Mouse (Mus musculus) cerebellum, adult 9-11 months (tissue): ENCODE measurements around the gene Hist1h3i.
"Not testable (repeated sequence)": the region's sequence is repeated elsewhere in the genome, so short reads cannot be mapped to it uniquely, and the experiment has no call there.

ENCODE experiments used
- DNase-seq: peaks from one replicate; pipeline ENCODE4 v3.0.0; 2022

Hist1h3i gene

GRCm38 (mm10) chr13:21783255-21783617 lies at the start of gene Hist1h3i:
TSS of gene Hist1h3i (minus strand) at chr13:21783370.
- peak; percentile 75 for DNase-seq

- peak; percentile 37 for DNase-seq
These were observed 48.5 kb upstream of the Hist1h3i start, which contains the start of gene Hist1h4n for GRCm38 (mm10) chr13:21831418-21832394. TSS of gene Hist1h4n (minus strand) at chr13:21832196.

- DNase-seq: no peak
These were observed 47.2 kb upstream of the Hist1h3i start for GRCm38 (mm10) chr13:21830344-21830743.

- no peak for DNase-seq
These were observed 45.3 kb upstream of the Hist1h3i start for GRCm38 (mm10) chr13:21828511-21828910.

GRCm38 (mm10) chr13:21820082-21820890 lies 37.1 kb upstream of the Hist1h3i start:
- not testable (repeated sequence) for DNase-seq

- DNase-seq: not testable (repeated sequence)
These were observed 28.9 kb upstream of the Hist1h3i start for GRCm38 (mm10) chr13:21812092-21812491.

- peak; percentile 26 for DNase-seq
These were observed 28.4 kb upstream of the Hist1h3i start, which contains the start of gene Hist1h4m for GRCm38 (mm10) chr13:21811539-21811938. TSS of gene Hist1h4m (plus strand) at chr13:21811746.

GRCm38 (mm10) chr13:21811074-21811473 lies 27.9 kb upstream of the Hist1h3i start:
- DNase-seq: not testable (repeated sequence)

- not testable (repeated sequence) for DNase-seq
These were observed 26.9 kb upstream of the Hist1h3i start, which contains the start of the genes Hist1h2bq and Hist1h2ao for GRCm38 (mm10) chr13:21810073-21810472. TSS of gene Hist1h2bq (minus strand) at chr13:21810197. TSS of gene Hist1h2ao (plus strand) at chr13:21810465.

GRCm38 (mm10) chr13:21803058-21803457 lies 19.9 kb upstream of the Hist1h3i start:
- not testable (repeated sequence) for DNase-seq

GRCm38 (mm10) chr13:21797163-21797562 lies 14.0 kb upstream of the Hist1h3i start:
- DNase-seq: not testable (repeated sequence)

GRCm38 (mm10) chr13:21795584-21795983 lies 12.4 kb upstream of the Hist1h3i start:
- no peak for DNase-seq

- DNase-seq: no peak
These were observed 7.6 kb upstream of the Hist1h3i start for GRCm38 (mm10) chr13:21790601-21791283.

GRCm38 (mm10) chr13:21789925-21790324 lies 6.8 kb upstream of the Hist1h3i start:
- no peak for DNase-seq

GRCm38 (mm10) chr13:21787760-21788593 lies 4.8 kb upstream of the Hist1h3i start:
- no peak for DNase-seq

- peak; percentile 95 for DNase-seq
These were observed 3.9 kb upstream of the Hist1h3i start, which contains the start of the genes Hist1h2an and Hist1h2bp for GRCm38 (mm10) chr13:21786899-21787629. TSS of gene Hist1h2an (minus strand) at chr13:21787218. TSS of gene Hist1h2bp (plus strand) at chr13:21787461.

- DNase-seq: no peak
These were observed 3.2 kb upstream of the Hist1h3i start for GRCm38 (mm10) chr13:21786189-21786898.

GRCm38 (mm10) chr13:21784311-21784710 lies 1.1 kb upstream of the Hist1h3i start:
- no peak for DNase-seq

- peak; percentile 34 for DNase-seq
These were observed 578 bp upstream of the Hist1h3i start for GRCm38 (mm10) chr13:21783734-21784161.
